Mouse (Mus musculus) embryonic facial prominence, embryonic 14.5 days (tissue): ENCODE data around the gene Jak3. TPM values are rescaled to one million over a fixed set of nuclear protein-coding genes. Genes with fewer than 3 reads are reported as not detected.
"Not testable (repeated sequence)": the region's sequence is repeated elsewhere in the genome, so short reads cannot be mapped to it uniquely, and the experiment has no call there.

Experiments used
- ATAC-seq: fragments of 200-750 bp; cut with Nextera tagmentation; 2 replicates; pipeline ENCODE4 v1.8.0; 2017; ENCODE audit warnings: low read depth, moderate number of reproducible peaks, moderate TSS enrichment
- DNase-seq: peaks from one replicate; pipeline ENCODE4 v3.0.0-alpha.2; 2015; ENCODE audit warnings: low spot score
- H3K27ac ChIP-seq: fragments of 300-500 bp; sonication (generic); replicated peaks from 2 replicates; pipeline ENCODE4 v1.5.1; 2014; ENCODE audit warnings: low read depth, mild to moderate bottlenecking, low read length, moderate library complexity
- H3K27me3 ChIP-seq: fragments of 300-500 bp; sonication (generic); replicated peaks from 2 replicates; pipeline ENCODE4 v1.6.1; 2014; ENCODE audit warnings: low read length; ENCODE audit not compliant: control insufficient read depth, insufficient read depth
- H3K36me3 ChIP-seq: fragments of 300-500 bp; sonication (generic); 2 replicates; pipeline ENCODE4 v1.6.1; 2014; ENCODE audit warnings: low read length, mixed read lengths; ENCODE audit not compliant: control insufficient read depth, insufficient read depth
- H3K4me1 ChIP-seq: fragments of 300-500 bp; sonication (generic); 2 replicates; pipeline ENCODE4 v1.6.1; 2014; ENCODE audit warnings: antibody characterized with exemption, low read length; ENCODE audit not compliant: control insufficient read depth, insufficient read depth
- H3K4me2 ChIP-seq: fragments of 300-500 bp; sonication (generic); 2 replicates; pipeline ENCODE4 v1.6.1; 2014; ENCODE audit warnings: low read depth, mild to moderate bottlenecking, low read length, moderate library complexity, mixed read lengths
- H3K4me3 ChIP-seq: fragments of 300-500 bp; sonication (generic); 2 replicates; pipeline ENCODE4 v1.5.1; 2014; ENCODE audit warnings: low read depth, mild to moderate bottlenecking, low read length
- H3K9ac ChIP-seq: fragments of 300-500 bp; sonication (generic); 2 replicates; pipeline ENCODE4 v1.6.1; 2014; ENCODE audit warnings: low read depth, mild to moderate bottlenecking, low read length, moderate library complexity, mixed read lengths
- H3K9me3 ChIP-seq: fragments of 300-500 bp; sonication (generic); 2 replicates; pipeline ENCODE4 v1.6.1; 2016; ENCODE audit warnings: low read length; ENCODE audit not compliant: control insufficient read depth
- WGBS: fragments of 180-500 bp; shearing (Covaris S2); extraction: QIAGEN DNeasy Blood & Tissue Kit; methylation state at CpG from one replicate; pipeline ENCODE4 v1.1.7; 2014; 5-methylcytosine and 5-hydroxymethylcytosine counted together
- microRNA-seq: library from miRNA; unstranded; fragments of <30 nt; microRNA quantifications from one replicate; pipeline ENCODE4, GENCODE M21; 2016; ENCODE audit warnings: borderline number of aligned reads
- polyA plus RNA-seq: library from polyadenylated mRNA; unstranded; fragments of >200 nt; fragmentation: Nextera tagmentation; extraction: Ambion mirVana; gene quantifications from 2 replicates; pipeline ENCODE4 v1.2.1, GENCODE M21; 2014

Jak3 gene
- polyA plus RNA-seq, 1 experiment from 2014 or later = 5.2 TPM

DNA sequence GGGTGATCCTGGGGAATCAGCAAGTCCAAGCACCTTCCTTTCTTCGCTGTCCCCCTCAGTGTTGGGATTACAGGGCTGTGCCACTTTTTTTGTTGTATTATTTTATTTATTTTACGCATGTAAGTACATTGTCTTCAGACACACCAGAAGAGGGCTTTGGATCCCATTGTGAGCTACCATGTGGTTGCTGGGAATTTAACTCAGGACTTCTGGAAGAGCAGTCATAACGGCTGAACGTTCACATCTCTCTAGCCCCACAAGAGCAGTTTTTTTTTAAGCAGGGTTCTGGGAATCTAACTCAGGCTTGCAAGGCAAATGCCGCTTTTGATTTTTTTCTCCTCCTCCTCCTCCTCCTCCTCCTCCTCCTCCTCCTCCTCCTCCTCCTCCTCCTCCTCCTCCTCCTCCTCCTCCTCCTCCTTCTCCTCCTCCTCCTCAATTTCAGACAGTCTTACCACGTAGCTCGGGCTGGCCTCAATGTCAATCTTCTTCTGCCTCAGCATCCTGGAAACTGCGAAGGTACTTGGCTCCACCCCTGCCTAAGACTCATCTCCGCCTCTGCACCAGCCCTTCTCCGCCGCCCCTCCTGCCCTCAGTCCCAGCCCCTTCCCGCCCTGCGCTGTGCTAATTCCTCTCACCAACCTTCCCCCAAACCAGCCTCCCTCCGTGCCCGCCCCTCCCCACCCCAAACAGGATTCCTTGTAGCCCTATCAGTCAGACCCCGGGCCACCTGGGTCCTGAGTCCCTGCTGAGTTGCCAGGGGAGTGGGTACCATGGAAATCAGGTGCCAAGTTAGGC lies 52.9 kb downstream of the Jak3 start:
- ATAC-seq (peak; percentile 42; the same call in 1 of the 2 replicates), DNase-seq (no peak)
- H3K27ac ChIP-seq = no peak overlapping the region
- peaks cover 22% of the 10 kb centered on the region for H3K27me3 ChIP-seq
- 0 out of 2 replicates have a peak overlapping the region, but pooled peaks have one; percentile 19 for H3K9ac ChIP-seq
- H3K36me3 ChIP-seq = no peaks in the 10 kb centered on the region
- peak overlapping the region; percentile 58 for H3K4me2 ChIP-seq
- H3K4me1 ChIP-seq = peaks cover 5% of the 10 kb centered on the region; the same call in 1 of the 2 replicates
- WGBS = 3% methylated on average over 11 of the region's 16 CpGs
- no peaks in the 10 kb centered on the region for H3K9me3 ChIP-seq
- H3K4me3 ChIP-seq = peak overlapping the region; percentile 22

DNA sequence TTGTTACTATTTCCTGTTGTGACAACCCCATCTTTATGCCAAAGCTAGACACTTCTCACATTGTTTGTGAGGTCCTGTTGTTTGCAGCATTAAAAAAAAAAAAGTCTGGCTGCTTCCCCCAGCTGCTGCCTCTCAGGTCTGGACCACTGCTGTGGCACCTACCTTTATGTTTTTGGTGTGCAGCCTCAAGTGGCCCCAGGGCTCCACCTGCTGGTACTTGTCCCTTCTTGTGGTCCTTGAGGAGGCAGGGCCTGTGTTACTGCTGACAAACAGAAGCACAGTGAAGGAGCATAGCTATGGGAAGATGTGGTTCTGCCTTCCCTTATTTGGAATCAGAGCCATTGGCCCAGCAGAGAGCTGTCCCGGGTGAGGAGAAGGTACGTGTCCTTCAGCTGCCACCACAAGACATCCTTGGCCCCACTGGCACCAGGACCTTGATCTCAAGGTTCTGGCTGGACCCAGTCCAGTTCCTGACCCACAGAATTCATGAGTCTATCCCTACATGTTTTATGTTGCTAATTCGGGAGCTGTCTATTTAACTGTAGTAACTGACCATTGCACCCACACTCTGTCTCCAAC lies 55.6 kb downstream of the Jak3 start:
- DNase-seq (peak; percentile 43), ATAC-seq (no peak)
- Histone ChIP-seq H3K27ac (no peak overlapping the region), H3K4me1 (peaks cover 5% of the 10 kb centered on the region; the same call in 1 of the 2 replicates), H3K27me3 (0 out of 2 replicates have a peak, but pooled peaks cover 5% of the 10 kb centered on the region), H3K4me3 (no peak overlapping the region), H3K9ac (no peak overlapping the region), H3K36me3 (no peaks in the 10 kb centered on the region), H3K9me3 (no peaks in the 10 kb centered on the region), H3K4me2 (no peak overlapping the region)
- 58% methylated on average over 3 of the region's 3 CpGs for WGBS

DNA sequence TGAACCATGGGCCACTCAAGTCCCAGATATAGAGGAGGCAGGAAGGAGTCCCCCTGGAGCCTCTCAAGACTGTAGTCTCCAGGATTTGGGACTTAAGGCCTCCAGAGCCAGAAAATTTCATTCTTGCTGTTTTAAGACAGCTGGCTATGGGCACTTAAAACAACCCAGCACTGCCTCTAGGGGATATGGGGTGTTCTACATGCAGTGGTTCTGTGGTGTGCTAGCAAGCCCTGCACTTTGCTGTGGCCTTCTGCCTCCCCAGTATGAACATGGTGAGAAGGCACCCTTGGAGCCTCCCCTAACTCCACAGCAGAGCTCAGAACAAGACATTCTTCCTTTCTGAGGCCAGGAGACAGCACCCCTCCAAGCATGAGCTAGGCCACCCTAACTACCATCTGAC lies 62.2 kb downstream of the Jak3 start:
- H3K27ac ChIP-seq, H3K4me1 ChIP-seq, H3K4me2 ChIP-seq, DNase-seq, H3K27me3 ChIP-seq, H3K4me3 ChIP-seq, H3K9me3 ChIP-seq, H3K36me3 ChIP-seq, H3K9ac ChIP-seq, ATAC-seq: not testable (repeated sequence)

Small RNAs within 50 kb of the gene (microRNA-seq; reads per million reads assigned to microRNA genes)
- not detected for gene Mir6769b

Other genes starting within 250 kb of the Jak3 start
- gene Abhd8, start 212.6 kb upstream of the Jak3 start, polyA plus RNA-seq = 47.9 and 49.4 TPM in 2 replicates
- gene Mrpl34, start 211.3 kb upstream of the Jak3 start, polyA plus RNA-seq = 115 and 123 TPM in 2 replicates
- 100 and 105 TPM in 2 replicates for gene Dda1, start 207.1 kb upstream of the Jak3 start, polyA plus RNA-seq
- gene Ano8, start 190.3 kb upstream of the Jak3 start, polyA plus RNA-seq = 2.0 and 2.1 TPM in 2 replicates
- 5.3 and 6.8 TPM in 2 replicates for gene Gtpbp3, start 188.2 kb upstream of the Jak3 start, polyA plus RNA-seq
- 53.5 and 59.0 TPM in 2 replicates for gene Plvap, start 164.5 kb upstream of the Jak3 start, polyA plus RNA-seq
- gene Ccdc194, start 150.6 kb upstream of the Jak3 start, polyA plus RNA-seq = 2.4 and 3.5 TPM in 2 replicates
- gene Bst2, start 138.8 kb upstream of the Jak3 start, polyA plus RNA-seq = 16.0 and 16.2 TPM in 2 replicates
- gene Mvb12a, start 133.4 kb upstream of the Jak3 start, polyA plus RNA-seq = 85.4 and 95.3 TPM in 2 replicates
- gene Tmem221, start 117.4 kb upstream of the Jak3 start, polyA plus RNA-seq = 1.1 and 1.4 TPM in 2 replicates
- 0.07 TPM in 1 of 2 replicates, not detected in the other for gene Nxnl1, start 109.7 kb upstream of the Jak3 start, polyA plus RNA-seq
- gene Slc27a1, start 107.4 kb upstream of the Jak3 start, polyA plus RNA-seq = 15.5 and 20.4 TPM in 2 replicates
- gene Pgls, start 84.1 kb upstream of the Jak3 start, polyA plus RNA-seq = 239 and 245 TPM in 2 replicates
- 2.3 and 3.5 TPM in 2 replicates for gene Fam129c, start 78.6 kb upstream of the Jak3 start, polyA plus RNA-seq
- gene Colgalt1, start 65.3 kb upstream of the Jak3 start, polyA plus RNA-seq = 107 and 112 TPM in 2 replicates
- 1.1 and 1.4 TPM in 2 replicates for gene Unc13a, start 4.5 kb upstream of the Jak3 start, polyA plus RNA-seq
- 1.0 TPM in 1 of 2 replicates, not detected in the other for gene Insl3, start 12.9 kb downstream of the Jak3 start, polyA plus RNA-seq
- 0.84 and 0.87 TPM in 2 replicates for gene B3gnt3, start 25.5 kb downstream of the Jak3 start, polyA plus RNA-seq
- 2.6 and 2.7 TPM in 2 replicates for gene Fcho1, start 49.4 kb downstream of the Jak3 start, polyA plus RNA-seq
- 7.1 and 7.9 TPM in 2 replicates for gene Zfp709, start 205.7 kb downstream of the Jak3 start, polyA plus RNA-seq
- 3.9 and 5.1 TPM in 2 replicates for gene Zfp882, start 232.3 kb downstream of the Jak3 start, polyA plus RNA-seq
- 18.7 and 20.6 TPM in 2 replicates for gene Zfp617, start 232.3 kb downstream of the Jak3 start, polyA plus RNA-seq